Mouse (Mus musculus): ENCODE results near the gene Mia2.
"Not testable (repeated sequence)": the region's sequence is repeated elsewhere in the genome, so short reads cannot be mapped to it uniquely, and the experiment has no call there.

The Mia2 gene

GRCm38 (mm10) chr12:59169935-59170334 lies 74.3 kb downstream of the Mia2 start:
- no peak for DNase-seq

DNA sequence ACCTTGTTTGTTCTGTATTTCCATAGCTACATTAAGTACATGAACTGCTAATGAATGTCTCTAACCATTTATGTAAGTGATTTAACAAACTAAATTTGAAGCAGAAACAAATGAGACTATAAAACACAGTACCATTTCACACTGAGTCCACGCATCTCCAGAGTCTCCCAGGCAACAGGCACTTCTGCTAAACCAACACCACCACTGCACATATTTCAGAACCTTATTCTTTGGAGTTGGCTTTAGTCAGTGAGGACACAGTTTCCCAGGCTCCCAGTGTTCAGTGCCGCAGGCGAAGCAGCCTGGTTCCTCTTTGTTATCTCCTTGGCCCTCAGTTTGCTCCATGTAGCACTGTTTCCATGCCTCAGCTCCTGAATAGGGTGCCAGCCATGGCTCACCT lies 82.2 kb downstream of the Mia2 start:
- DNase-seq, result no peak

- DNase-seq, result no peak
These were observed 92.6 kb downstream of the Mia2 start for GRCm38 (mm10) chr12:59188086-59188682.

GRCm38 (mm10) chr12:59193637-59194036 lies 98.0 kb downstream of the Mia2 start:
- DNase-seq, result no peak

- no peak for DNase-seq
These were observed 98.9 kb downstream of the Mia2 start for GRCm38 (mm10) chr12:59194341-59195003.

GRCm38 (mm10) chr12:59195065-59195464 lies 99.5 kb downstream of the Mia2 start:
- no peak for DNase-seq

DNA sequence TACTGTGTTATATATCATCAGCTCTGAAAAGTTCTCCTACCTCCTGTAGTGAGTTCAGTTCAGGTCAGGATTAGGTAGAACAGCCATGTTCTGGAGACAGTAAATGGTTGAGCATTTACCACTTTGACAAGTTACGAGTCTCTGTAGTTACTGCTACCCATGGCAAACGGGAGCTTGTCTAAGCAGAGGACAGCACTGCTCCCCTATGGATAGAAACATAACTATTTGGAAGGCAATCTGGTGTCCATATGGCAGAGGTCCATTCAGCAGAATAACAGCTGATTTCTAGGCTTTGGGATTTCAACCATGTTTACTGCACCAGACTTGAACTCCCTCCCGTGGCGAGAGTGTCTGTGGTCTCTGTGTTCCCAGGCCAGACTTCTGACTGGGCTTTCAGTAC lies 100.3 kb downstream of the Mia2 start:
- no peak for DNase-seq

DNA sequence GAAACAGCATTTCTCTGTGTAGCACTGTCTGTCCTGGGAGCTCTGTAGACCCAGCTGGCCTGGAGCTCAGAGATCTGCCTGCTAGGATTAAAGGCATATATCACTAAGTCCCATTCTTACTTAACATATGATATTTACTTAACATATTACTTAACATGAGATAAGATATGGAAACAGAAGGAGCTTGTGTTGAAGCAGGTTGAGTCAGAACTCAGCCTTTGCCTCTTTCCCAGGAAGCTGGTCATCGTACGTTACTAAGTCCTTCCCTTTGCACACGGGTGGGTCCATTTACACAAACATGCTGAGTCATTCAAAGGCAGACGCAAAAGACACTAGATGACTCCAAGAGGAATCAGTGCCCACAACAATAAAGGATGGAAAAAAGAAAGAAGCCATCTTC lies 103.2 kb downstream of the Mia2 start:
- DNase-seq, result no peak

DNA sequence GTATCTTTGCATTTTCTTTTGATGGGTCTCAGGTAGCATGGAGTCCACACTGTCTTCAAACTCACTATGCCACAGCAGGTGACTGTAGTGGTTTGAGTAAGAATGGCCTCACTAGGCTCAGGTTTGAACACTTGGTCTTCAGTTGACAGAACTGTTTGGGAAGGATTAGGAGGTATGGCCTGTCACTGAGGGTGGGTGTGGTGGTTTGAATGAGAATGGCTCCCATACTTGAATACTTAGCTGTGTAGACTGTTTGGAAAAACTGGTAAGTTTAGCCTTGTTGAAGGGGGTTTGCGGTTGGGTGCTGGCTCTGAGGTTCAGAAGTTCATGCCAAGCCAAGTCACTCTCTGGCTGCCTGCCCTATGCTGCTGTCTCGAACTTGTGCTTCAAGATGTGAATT lies 103.8 kb downstream of the Mia2 start:
- DNase-seq, result no peak

DNA sequence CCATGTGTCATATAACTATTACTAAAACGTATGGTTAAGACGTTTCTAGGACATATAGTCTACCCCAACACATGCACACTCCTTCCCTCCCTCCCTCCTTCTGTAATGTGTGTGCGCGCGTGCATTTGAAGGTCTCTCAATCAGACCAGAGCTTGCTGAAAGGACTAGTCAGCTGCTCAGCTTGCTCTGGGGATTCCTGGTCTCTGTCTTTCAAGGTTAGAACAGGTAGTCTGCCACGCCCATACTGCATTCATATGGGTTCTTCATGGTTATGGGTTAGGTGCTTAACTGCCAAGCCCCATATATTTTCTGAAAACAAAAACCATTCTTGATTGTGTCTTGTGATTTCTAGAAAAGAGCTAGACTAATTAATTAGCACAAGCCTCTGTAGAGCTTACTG lies 110.0 kb downstream of the Mia2 start:
- no peak for DNase-seq

DNA sequence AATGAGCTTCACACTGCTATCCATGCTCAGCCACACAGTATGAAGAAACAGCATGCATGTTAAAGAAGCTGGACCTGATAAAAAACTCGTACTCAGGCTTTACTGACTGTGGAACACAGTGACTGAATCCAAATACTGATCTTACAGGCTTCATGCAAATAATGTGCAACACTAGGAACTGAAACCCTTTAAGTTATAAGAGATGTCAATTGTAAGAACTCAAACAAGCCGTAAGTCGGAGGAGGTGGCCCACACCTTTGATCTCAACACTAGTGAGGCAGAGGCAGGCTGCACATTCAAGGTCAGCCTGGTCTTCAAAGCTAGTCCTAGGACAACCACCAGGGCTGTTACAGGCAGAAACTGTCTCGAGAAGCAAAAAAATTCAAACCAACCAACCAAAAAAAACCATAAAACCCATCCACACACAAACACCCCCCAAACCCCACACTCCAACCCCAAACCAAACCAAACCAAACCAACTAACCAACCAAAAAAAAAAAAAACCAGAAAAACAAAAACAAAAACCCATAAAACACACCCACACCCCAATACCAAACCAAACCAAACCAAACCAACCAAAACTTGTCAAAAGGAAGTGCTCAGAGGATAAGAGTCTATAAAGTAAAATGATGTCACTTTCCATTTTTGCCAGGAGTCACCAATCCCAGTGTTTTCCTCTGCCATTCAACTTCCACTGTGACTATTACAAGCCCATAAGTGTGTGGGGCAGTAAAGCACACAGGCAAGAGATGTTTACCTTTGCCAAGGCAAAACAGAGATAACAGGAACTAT lies 110.8 kb downstream of the Mia2 start:
- DNase-seq, result no peak

DNA sequence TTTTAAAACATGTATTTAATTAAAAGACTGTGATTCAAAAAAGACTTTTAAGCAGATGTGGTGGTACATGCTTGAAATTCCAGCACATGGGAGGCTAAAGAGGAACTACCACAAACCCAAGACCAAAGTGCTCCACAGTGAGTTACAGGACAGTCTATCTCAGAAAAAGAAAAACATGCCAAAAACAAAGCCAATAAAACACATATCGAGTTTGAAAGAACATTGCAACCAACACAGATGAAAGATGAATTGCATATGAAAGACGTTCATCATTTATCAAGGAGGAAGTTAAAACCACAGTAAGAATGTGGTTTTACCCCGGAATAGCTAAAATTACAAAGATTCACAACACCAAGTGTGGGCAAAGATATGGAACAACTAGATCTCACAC lies 111.4 kb downstream of the Mia2 start:
- DNase-seq, result no peak

GRCm38 (mm10) chr12:59207814-59208213 lies 112.2 kb downstream of the Mia2 start:
- no peak for DNase-seq

DNA sequence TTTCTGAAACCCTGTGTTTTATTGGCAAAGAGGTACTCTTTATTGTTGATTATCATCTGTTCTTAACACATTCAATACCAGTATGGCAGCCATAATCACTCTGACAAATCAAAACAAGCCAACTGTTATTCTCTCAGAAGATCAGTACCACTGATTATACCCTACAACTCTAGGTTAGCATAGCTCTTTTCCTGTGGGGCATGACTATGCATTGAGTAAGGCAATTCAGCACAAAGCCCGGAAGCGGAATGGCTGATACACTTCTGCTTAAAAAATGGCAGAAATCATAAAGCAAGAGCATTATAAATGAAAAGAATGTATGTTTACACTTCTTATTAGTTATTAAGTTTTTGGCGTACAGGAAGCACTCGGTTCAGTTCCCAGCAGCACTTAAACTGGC lies 120.6 kb downstream of the Mia2 start:
- DNase-seq, result no peak

- no peak for DNase-seq
These were observed 121.2 kb downstream of the Mia2 start for GRCm38 (mm10) chr12:59216676-59217266.

- no peak for DNase-seq
These were observed 121.7 kb downstream of the Mia2 start for GRCm38 (mm10) chr12:59217331-59217730.

DNA sequence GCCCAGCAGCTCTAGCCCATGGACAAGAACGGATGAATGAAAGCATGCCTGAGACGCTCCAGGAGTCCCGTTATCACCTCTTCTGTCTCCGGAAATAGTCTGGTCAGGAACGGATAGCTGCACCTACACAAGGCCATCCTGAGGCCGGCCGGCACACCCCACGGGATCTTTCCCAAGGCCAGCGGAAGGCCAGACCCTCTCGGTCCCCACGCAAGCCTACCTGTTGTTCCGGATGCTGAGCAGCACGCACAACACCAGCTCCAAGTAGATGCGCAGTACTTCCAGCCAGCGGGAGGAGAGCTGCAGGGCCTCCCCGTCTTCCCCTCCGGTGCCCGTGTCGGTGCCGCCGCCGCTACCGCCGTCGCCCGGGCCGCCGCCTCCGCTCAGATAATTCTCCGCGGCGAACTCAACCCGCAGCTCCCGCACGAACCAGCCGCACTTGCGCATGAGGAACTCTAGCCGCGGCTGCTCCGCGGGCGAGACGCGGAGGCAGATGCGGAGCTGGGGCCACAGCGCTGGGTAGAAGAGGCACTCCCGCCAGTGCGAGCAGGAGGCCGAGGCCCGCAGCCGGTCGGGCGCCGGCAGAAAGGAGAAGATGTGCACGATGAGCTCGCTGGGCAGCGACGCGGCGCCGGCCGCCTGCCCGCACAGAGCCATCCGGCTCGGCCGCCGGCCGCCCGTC lies 123.2 kb downstream of the Mia2 start:
- peak; percentile 49 to 63 for DNase-seq

GRCm38 (mm10) chr12:59219325-59220225 lies 124.0 kb downstream of the Mia2 start, which contains the start of gene Fbxo33:
TSS of gene Fbxo33 (minus strand) at chr12:59219725.
- peak; percentile 96 to 97 for DNase-seq

DNA sequence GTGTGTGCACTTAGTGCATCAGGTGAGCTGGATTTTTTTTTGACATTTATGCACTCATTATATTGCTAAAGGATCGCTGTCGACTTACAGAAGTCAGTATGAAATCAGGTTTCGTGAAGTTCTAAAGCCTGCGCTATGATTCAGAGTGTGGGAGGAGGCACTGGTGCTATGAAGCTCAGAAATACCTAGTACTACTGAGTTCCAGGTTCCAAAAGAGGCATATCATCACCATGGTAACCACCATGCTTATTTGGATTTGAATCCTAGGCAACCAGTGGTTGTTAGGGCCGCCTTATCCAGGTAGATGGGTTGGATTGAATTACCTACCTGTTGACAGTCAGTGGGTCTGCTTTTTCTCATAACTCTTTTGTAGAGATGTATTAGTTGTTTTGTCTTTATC lies 132.8 kb downstream of the Mia2 start:
- DNase-seq, result no peak

GRCm38 (mm10) chr12:59238434-59238833 lies 142.8 kb downstream of the Mia2 start:
- no peak for DNase-seq

DNA sequence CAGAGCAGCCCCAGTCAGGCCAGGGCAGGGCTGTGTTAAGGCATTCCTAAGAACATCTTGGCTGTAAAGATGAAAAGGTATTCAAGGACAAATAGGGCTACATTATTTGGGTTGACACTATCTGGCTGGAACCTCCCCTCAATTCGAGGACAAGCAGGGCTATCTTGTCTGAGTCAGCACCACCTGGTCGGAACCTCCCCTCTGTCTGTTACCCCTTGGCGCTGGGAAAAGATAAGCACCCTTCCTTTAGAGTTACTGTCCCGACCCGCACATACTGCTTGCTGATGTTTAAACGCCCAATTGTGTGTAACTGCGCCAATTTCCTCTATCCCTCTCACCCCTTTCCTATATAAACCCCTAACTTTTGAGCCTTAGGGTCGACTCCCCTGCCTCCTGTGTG lies 145.4 kb downstream of the Mia2 start:
- not testable (repeated sequence) for DNase-seq
